Mouse (Mus musculus): ENCODE measurements around the gene Gm136.

Gene Gm136

GRCm38 (mm10) chr4:34708127-34708526, 47.9 kb downstream of the Gm136 start:
- no peak for DNase-seq

- DNase-seq, result no peak
These were observed 48.8 kb downstream of the Gm136 start for GRCm38 (mm10) chr4:34707248-34707647.

- DNase-seq, result no peak
These were observed 53.0 kb downstream of the Gm136 start for GRCm38 (mm10) chr4:34703029-34703428.

- no peak for DNase-seq
These were observed 53.8 kb downstream of the Gm136 start for GRCm38 (mm10) chr4:34702231-34702630.

- peak; percentile 78 for DNase-seq
These were observed 54.5 kb downstream of the Gm136 start for GRCm38 (mm10) chr4:34701528-34701927.

Measured in retina, postnatal 1 day (tissue).